Mouse (Mus musculus): ENCODE results near the gene Zfp426. TPM values are rescaled to one million over a fixed set of nuclear protein-coding genes. Genes with fewer than 3 reads are reported as not detected.

Zfp426 gene
- polyA plus RNA-seq (2012; fragmentation: generic; extraction: Trizol) = 5.1 TPM
- long read RNA-seq, experiment 1, partial matches to known transcripts = 2 of 7 reads
- long read RNA-seq, experiment 1, other reads (novel, unspliced or antisense) = 2 of 7 reads
- long read RNA-seq, experiment 2, transcript Zfp426-202 (7 exons, 3,557 nt) = major isoform, 6 of 26 reads
- long read RNA-seq, experiment 2, partial matches to known transcripts = 4 of 26 reads
- long read RNA-seq, experiment 2, other reads (novel, unspliced or antisense) = 13 of 26 reads

- TF ChIP-seq MAX (IDR thresholded peaks at IDR 0.05) = peak; percentile 17
- TF ChIP-seq MYOG (IDR thresholded peaks at IDR 0.05; ENCODE audit: control insufficient read depth, extremely low read depth, insufficient read length) = no peak
These were observed at the start of gene Zfp426 for GRCm38 (mm10) chr9:20492527-20493233. Gene Zfp426, minus strand, starts transcription at chr9:20492746.

GRCm38 (mm10) chr9:20536598-20536997 is 44.1 kb upstream of the Zfp426 start:
- no peaks in the 10 kb centered on the region for H3K79me3 ChIP-seq (ENCODE audit: low read depth)
- no peak for TF ChIP-seq USF1 (IDR thresholded peaks at IDR 0.05; ENCODE audit: low read depth)
- H3K27me3 ChIP-seq (ENCODE audit: control insufficient read depth, insufficient read depth, insufficient read length) = peaks cover 7% of the 10 kb centered on the region
- no peak overlapping the region for H3ac ChIP-seq (ENCODE audit: control insufficient read depth, insufficient read length, low read depth)
- H3K4me3 ChIP-seq (ENCODE audit: insufficient read depth, poor library complexity, severe bottlenecking) = no peak overlapping the region
- H3K79me2 ChIP-seq (ENCODE audit: control insufficient read depth, insufficient read depth) = no peaks in the 10 kb centered on the region
- H3K36me3 ChIP-seq (ENCODE audit: control insufficient read depth, insufficient read depth) = no peaks in the 10 kb centered on the region

More at GRCm38 (mm10) chr9:20492527-20493233, at the start of gene Zfp426:
- peak within 1 kb of the TSS; percentile 96 for H3ac ChIP-seq (ENCODE audit: control insufficient read depth, insufficient read length, low read depth)
- H3K79me2 ChIP-seq (ENCODE audit: control insufficient read depth, insufficient read depth) = peaks cover 46% of the 10 kb centered on the region
- peak within 1 kb of the TSS; percentile 65 for H3K4me3 ChIP-seq (ENCODE audit: insufficient read depth, poor library complexity, severe bottlenecking)
- peaks cover 21% of the 10 kb centered on the region for H3K36me3 ChIP-seq (ENCODE audit: control insufficient read depth, insufficient read depth)
- H3K27me3 ChIP-seq (ENCODE audit: control insufficient read depth, insufficient read depth, insufficient read length) = no peaks in the 10 kb centered on the region
- peaks cover 17% of the 10 kb centered on the region for H3K79me3 ChIP-seq (ENCODE audit: low read depth)

GRCm38 (mm10) chr9:20534326-20534926 is 41.9 kb upstream of the Zfp426 start:
- Histone ChIP-seq H3K27me3 (ENCODE audit: control insufficient read depth, insufficient read depth, insufficient read length) (peaks cover 7% of the 10 kb centered on the region), H3K36me3 (ENCODE audit: control insufficient read depth, insufficient read depth) (no peaks in the 10 kb centered on the region), H3K79me3 (ENCODE audit: low read depth) (no peaks in the 10 kb centered on the region), H3K4me3 (ENCODE audit: insufficient read depth, poor library complexity, severe bottlenecking) (no peak overlapping the region), H3K79me2 (ENCODE audit: control insufficient read depth, insufficient read depth) (no peaks in the 10 kb centered on the region), H3ac (ENCODE audit: control insufficient read depth, insufficient read length, low read depth) (no peak overlapping the region)
- TF ChIP-seq FOSL1 (IDR thresholded peaks at IDR 0.05; ENCODE audit: insufficient read depth, low read length, poor library complexity, severe bottlenecking) (no peak), MYOG (IDR thresholded peaks at IDR 0.05; ENCODE audit: control insufficient read depth, extremely low read depth, insufficient read length) (no peak), MYOD1 (IDR thresholded peaks at IDR 0.05; ENCODE audit: control insufficient read depth, insufficient read length, low read depth) (no peak), CEBPB (IDR thresholded peaks at IDR 0.05; ENCODE audit: low read depth) (no peak), CTCF (IDR thresholded peaks at IDR 0.05; ENCODE audit: control insufficient read depth, insufficient read depth, insufficient read length) (no peak), USF1 (IDR thresholded peaks at IDR 0.05; ENCODE audit: low read depth) (no peak), MAX (IDR thresholded peaks at IDR 0.05) (no peak)

- H3K36me3 ChIP-seq (ENCODE audit: control insufficient read depth, insufficient read depth) = peaks cover 25% of the 10 kb centered on the region
- TF ChIP-seq CEBPB (IDR thresholded peaks at IDR 0.05; ENCODE audit: low read depth) (peak; percentile 59), MYOG (IDR thresholded peaks at IDR 0.05; ENCODE audit: control insufficient read depth, extremely low read depth, insufficient read length) (no peak), MAX (IDR thresholded peaks at IDR 0.05) (peak; percentile 11), CTCF (IDR thresholded peaks at IDR 0.05; ENCODE audit: control insufficient read depth, insufficient read depth, insufficient read length) (no peak), USF1 (IDR thresholded peaks at IDR 0.05; ENCODE audit: low read depth) (no peak), FOSL1 (IDR thresholded peaks at IDR 0.05; ENCODE audit: insufficient read depth, low read length, poor library complexity, severe bottlenecking) (no peak)
- H3K79me3 ChIP-seq (ENCODE audit: low read depth) = peaks cover 42% of the 10 kb centered on the region
- peak within 1 kb of the TSS; percentile 56 for H3K4me3 ChIP-seq (ENCODE audit: insufficient read depth, poor library complexity, severe bottlenecking)
- peaks cover 48% of the 10 kb centered on the region for H3K79me2 ChIP-seq (ENCODE audit: control insufficient read depth, insufficient read depth)
- H3ac ChIP-seq (ENCODE audit: control insufficient read depth, insufficient read length, low read depth) = peak within 1 kb of the TSS; percentile 69
- no peaks in the 10 kb centered on the region for H3K27me3 ChIP-seq (ENCODE audit: control insufficient read depth, insufficient read depth, insufficient read length)
These were observed 28.9 kb upstream of the Zfp426 start, which contains the start of gene Zfp266 for GRCm38 (mm10) chr9:20521306-20521957. Gene Zfp266, minus strand, starts transcription at chr9:20521417.

- peak overlapping the region; percentile 56 for H3K4me3 ChIP-seq (ENCODE audit: insufficient read depth, poor library complexity, severe bottlenecking)
- peaks cover 56% of the 10 kb centered on the region for H3K79me2 ChIP-seq (ENCODE audit: control insufficient read depth, insufficient read depth)
- peaks cover 32% of the 10 kb centered on the region for H3K36me3 ChIP-seq (ENCODE audit: control insufficient read depth, insufficient read depth)
- no peak for TF ChIP-seq MAX (IDR thresholded peaks at IDR 0.05)
- TF ChIP-seq USF1 (IDR thresholded peaks at IDR 0.05; ENCODE audit: low read depth) = no peak
- no peak for TF ChIP-seq FOSL1 (IDR thresholded peaks at IDR 0.05; ENCODE audit: insufficient read depth, low read length, poor library complexity, severe bottlenecking)
- TF ChIP-seq CTCF (IDR thresholded peaks at IDR 0.05; ENCODE audit: control insufficient read depth, insufficient read depth, insufficient read length) = no peak
- no peak for TF ChIP-seq CEBPB (IDR thresholded peaks at IDR 0.05; ENCODE audit: low read depth)
- TF ChIP-seq MYOG (IDR thresholded peaks at IDR 0.05; ENCODE audit: control insufficient read depth, extremely low read depth, insufficient read length) = no peak
- no peak for TF ChIP-seq MYOD1 (IDR thresholded peaks at IDR 0.05; ENCODE audit: control insufficient read depth, insufficient read length, low read depth)
- peaks cover 49% of the 10 kb centered on the region for H3K79me3 ChIP-seq (ENCODE audit: low read depth)
- H3ac ChIP-seq (ENCODE audit: control insufficient read depth, insufficient read length, low read depth) = peak overlapping the region; percentile 69
- no peaks in the 10 kb centered on the region for H3K27me3 ChIP-seq (ENCODE audit: control insufficient read depth, insufficient read depth, insufficient read length)
These were observed 28.1 kb upstream of the Zfp426 start for GRCm38 (mm10) chr9:20520531-20521210.

Data from C2C12 (cell line).